Mouse (Mus musculus) limb, embryonic 14.5 days (tissue): Measurements from ENCODE around the gene Prr7. TPM values are rescaled to one million over a fixed set of nuclear protein-coding genes. Genes with fewer than 3 reads are reported as not detected.

Source experiments
- ATAC-seq: fragments of 200-750 bp; cut with Nextera tagmentation; 2 replicates; pipeline ENCODE4 v1.8.0; 2017; ENCODE audit warnings: low read depth, moderate number of reproducible peaks, moderate TSS enrichment; ENCODE audit not compliant: low FRiP score
- DNase-seq: peaks from one replicate; pipeline ENCODE4 v3.0.0-alpha.2; 2015; ENCODE audit warnings: low spot score
- H3K27ac ChIP-seq: fragments of 300-500 bp; sonication (generic); replicated peaks from 2 replicates; pipeline ENCODE4 v1.5.1; 2014; ENCODE audit warnings: low read depth, mild to moderate bottlenecking, low read length, moderate library complexity, mixed read lengths
- H3K27me3 ChIP-seq: fragments of 300-500 bp; sonication (generic); 2 replicates; pipeline ENCODE4 v1.6.1; 2014; ENCODE audit warnings: low read length, mixed read lengths; ENCODE audit not compliant: control insufficient read depth, insufficient read depth
- H3K36me3 ChIP-seq: fragments of 300-500 bp; sonication (generic); 2 replicates; pipeline ENCODE4 v1.6.1; 2014; ENCODE audit warnings: mild to moderate bottlenecking, low read length, moderate library complexity, mixed read lengths; ENCODE audit not compliant: control insufficient read depth, insufficient read depth
- H3K4me1 ChIP-seq: fragments of 300-500 bp; sonication (generic); 2 replicates; pipeline ENCODE4 v1.6.1; 2014; ENCODE audit warnings: antibody characterized with exemption, low read length, mixed read lengths; ENCODE audit not compliant: control insufficient read depth, insufficient read depth
- H3K4me2 ChIP-seq: fragments of 300-500 bp; sonication (generic); replicated peaks from 2 replicates; pipeline ENCODE4 v1.6.1; 2014; ENCODE audit warnings: low read depth, mild to moderate bottlenecking, low read length, moderate library complexity; ENCODE audit not compliant: severe bottlenecking
- H3K4me3 ChIP-seq: fragments of 300-500 bp; sonication (generic); replicated peaks from 2 replicates; pipeline ENCODE4 v1.5.1; 2014; ENCODE audit warnings: low read length
- H3K9ac ChIP-seq: fragments of 300-500 bp; sonication (generic); 2 replicates; pipeline ENCODE4 v1.6.1; 2014; ENCODE audit warnings: mild to moderate bottlenecking, low read depth, low read length, moderate library complexity; ENCODE audit not compliant: severe bottlenecking
- H3K9me3 ChIP-seq: fragments of 300-500 bp; sonication (generic); 2 replicates; pipeline ENCODE4 v1.6.1; 2016; ENCODE audit warnings: low read length; ENCODE audit not compliant: control insufficient read depth
- POLR2A ChIP-seq: fragments of 200-500 bp; IDR thresholded peaks from 2 replicates; pipeline ENCODE4 v1.8.0; 2012; ENCODE audit warnings: inconsistent platforms, mild to moderate bottlenecking, moderate library complexity, borderline replicate concordance; ENCODE audit not compliant: insufficient read depth, insufficient read length; ENCODE audit errors: extremely low read depth
- WGBS: fragments of 180-500 bp; shearing (Covaris S2); extraction: QIAGEN DNeasy Blood & Tissue Kit; methylation state at CpG from one replicate; pipeline ENCODE4 v1.1.7; 2014; 5-methylcytosine and 5-hydroxymethylcytosine counted together
- polyA plus RNA-seq, 2 experiments: library from polyadenylated mRNA; depleted of rRNA in 1 of 2; stranded (reverse) in 1 of 2; unstranded in 1 of 2; fragments of >200 nt; fragmentation: Nextera tagmentation in 1 of 2; extraction: Ambion mirVana in 1 of 2; gene quantifications; 2 replicates each; pipeline versions ENCODE4 v1.2.1 to v1.2.3; 2012 to 2014

Prr7 gene
- polyA plus RNA-seq, 2 experiments = 1.4 to 18.6 TPM

GRCm38 (mm10) chr13:55474621-55475069 lies 10.6 kb downstream of the Prr7 start:
- no peak overlapping the region for H3K27ac ChIP-seq
- DNase-seq = peak; percentile 64

GRCm38 (mm10) chr13:55475750-55476149 lies 11.7 kb downstream of the Prr7 start:
- 88% methylated on average over 5 of the region's 5 CpGs for WGBS
- no peak overlapping the region for H3K4me3 ChIP-seq
- H3K27ac ChIP-seq = no peak overlapping the region
- ATAC-seq = no peak
- H3K27me3 ChIP-seq = no peaks in the 10 kb centered on the region
- no peak overlapping the region for H3K4me2 ChIP-seq
- H3K9ac ChIP-seq = no peak overlapping the region
- peaks cover 69% of the 10 kb centered on the region for H3K36me3 ChIP-seq
- H3K4me1 ChIP-seq = peaks cover 15% of the 10 kb centered on the region
- no peak for TF ChIP-seq POLR2A
- H3K9me3 ChIP-seq = no peaks in the 10 kb centered on the region
- no peak for DNase-seq

More at GRCm38 (mm10) chr13:55474621-55475069, 10.6 kb downstream of the Prr7 start:
- no peak for TF ChIP-seq POLR2A
- H3K9me3 ChIP-seq = no peaks in the 10 kb centered on the region
- H3K4me1 ChIP-seq = peaks cover 16% of the 10 kb centered on the region
- no peak for ATAC-seq
- H3K9ac ChIP-seq = no peak overlapping the region
- H3K27me3 ChIP-seq = no peaks in the 10 kb centered on the region
- WGBS = 56% methylated on average over 5 of the region's 5 CpGs
- no peak overlapping the region for H3K4me2 ChIP-seq
- H3K36me3 ChIP-seq = peaks cover 58% of the 10 kb centered on the region
- H3K4me3 ChIP-seq = no peak overlapping the region

GRCm38 (mm10) chr13:55476256-55476655 lies 12.2 kb downstream of the Prr7 start:
- Histone ChIP-seq H3K4me1 (peaks cover 11% of the 10 kb centered on the region; the same call in 1 of the 2 replicates), H3K4me2 (no peak overlapping the region), H3K4me3 (no peak overlapping the region), H3K9me3 (no peaks in the 10 kb centered on the region), H3K27ac (no peak overlapping the region), H3K27me3 (no peaks in the 10 kb centered on the region), H3K9ac (no peak overlapping the region), H3K36me3 (peaks cover 74% of the 10 kb centered on the region)
- no peak for DNase-seq
- no peak for ATAC-seq
- 90% methylated on average over 8 of the region's 8 CpGs for WGBS
- TF ChIP-seq POLR2A = no peak

GRCm38 (mm10) chr13:55477492-55477891 lies 13.4 kb downstream of the Prr7 start:
- H3K4me3 ChIP-seq = no peak overlapping the region
- peaks cover 86% of the 10 kb centered on the region for H3K36me3 ChIP-seq
- no peak for ATAC-seq
- WGBS = 57% methylated on average over 16 of the region's 16 CpGs
- peaks cover 11% of the 10 kb centered on the region; the same call in 1 of the 2 replicates for H3K4me1 ChIP-seq
- no peak for DNase-seq
- no peaks in the 10 kb centered on the region for H3K27me3 ChIP-seq
- no peak overlapping the region for H3K4me2 ChIP-seq
- no peak for TF ChIP-seq POLR2A
- no peaks in the 10 kb centered on the region for H3K9me3 ChIP-seq
- no peak overlapping the region for H3K9ac ChIP-seq
- no peak overlapping the region for H3K27ac ChIP-seq

GRCm38 (mm10) chr13:55478036-55478435 lies 14.0 kb downstream of the Prr7 start:
- no peak for TF ChIP-seq POLR2A

GRCm38 (mm10) chr13:55479008-55479407 lies 14.9 kb downstream of the Prr7 start:
- no peak for DNase-seq
- ATAC-seq = no peak
- no peak for TF ChIP-seq POLR2A
- H3K36me3 ChIP-seq = peaks cover 93% of the 10 kb centered on the region
- no peaks in the 10 kb centered on the region for H3K9me3 ChIP-seq
- H3K9ac ChIP-seq = no peak overlapping the region
- no peak overlapping the region for H3K4me2 ChIP-seq
- WGBS = 86% methylated on average over 7 of the region's 7 CpGs
- no peak overlapping the region for H3K4me3 ChIP-seq
- no peaks in the 10 kb centered on the region for H3K27me3 ChIP-seq
- peaks cover 8% of the 10 kb centered on the region for H3K4me1 ChIP-seq
- no peak overlapping the region for H3K27ac ChIP-seq

More at GRCm38 (mm10) chr13:55478036-55478435, 14.0 kb downstream of the Prr7 start:
- ATAC-seq (no peak), DNase-seq (no peak)
- Histone ChIP-seq H3K9ac (no peak overlapping the region), H3K9me3 (no peaks in the 10 kb centered on the region), H3K27me3 (no peaks in the 10 kb centered on the region), H3K4me3 (no peak overlapping the region), H3K4me2 (no peak overlapping the region), H3K27ac (no peak overlapping the region), H3K4me1 (peaks cover 8% of the 10 kb centered on the region; the same call in 1 of the 2 replicates), H3K36me3 (peaks cover 91% of the 10 kb centered on the region)
- whole genome bisulfite sequencing = 50% methylated on average over 5 of the region's 5 CpGs
